Mouse (Mus musculus): Measurements from ENCODE around the gene Dnm1l. TPM values are rescaled to one million over a fixed set of nuclear protein-coding genes. Genes with fewer than 3 reads are reported as not detected.
"Not testable (repeated sequence)": the region's sequence is repeated elsewhere in the genome, so short reads cannot be mapped to it uniquely, and the experiment has no call there.

Dnm1l gene
- 7.0 and 10.9 TPM in 2 replicates for polyA plus RNA-seq (2012; rRNA removed)

DNA sequence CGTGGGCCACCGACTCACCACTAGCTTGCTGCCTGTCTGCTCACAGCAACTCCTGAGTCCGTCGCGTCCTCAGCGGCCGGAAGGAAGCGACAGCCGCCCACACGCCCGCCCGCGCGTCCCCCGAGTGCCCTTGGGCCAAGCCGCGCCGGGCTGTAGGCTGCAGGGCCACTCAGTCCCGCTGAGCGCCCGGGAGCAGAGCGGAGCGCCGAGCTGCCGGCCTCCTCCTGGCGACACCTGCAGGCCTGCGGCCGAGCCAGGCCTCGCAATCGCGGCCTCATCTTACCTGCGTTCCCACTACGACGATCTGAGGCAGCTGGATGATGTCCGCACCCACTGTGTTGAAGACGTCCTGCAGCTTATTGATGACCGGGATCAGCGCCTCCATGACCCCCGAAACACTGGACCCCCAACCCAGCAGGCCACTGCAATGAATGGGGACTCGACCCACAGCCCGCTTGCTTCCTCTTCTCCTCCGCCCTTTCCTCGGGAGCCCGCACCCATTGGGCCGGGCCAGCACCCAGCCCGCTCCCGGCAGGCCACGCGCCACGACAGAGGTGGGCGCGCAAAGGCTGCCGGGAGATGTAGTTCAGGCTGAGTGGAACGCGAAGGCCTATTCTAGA, at the start of gene Dnm1l:
Dnm1l (minus strand) TSS at position 479 of the 620 bp plus-strand sequence.
- under 1% methylated on average over 55 of the region's 55 CpGs for WGBS
- DNase-seq (ENCODE audit: low read depth, low spot score), result peak; percentile 87

DNA sequence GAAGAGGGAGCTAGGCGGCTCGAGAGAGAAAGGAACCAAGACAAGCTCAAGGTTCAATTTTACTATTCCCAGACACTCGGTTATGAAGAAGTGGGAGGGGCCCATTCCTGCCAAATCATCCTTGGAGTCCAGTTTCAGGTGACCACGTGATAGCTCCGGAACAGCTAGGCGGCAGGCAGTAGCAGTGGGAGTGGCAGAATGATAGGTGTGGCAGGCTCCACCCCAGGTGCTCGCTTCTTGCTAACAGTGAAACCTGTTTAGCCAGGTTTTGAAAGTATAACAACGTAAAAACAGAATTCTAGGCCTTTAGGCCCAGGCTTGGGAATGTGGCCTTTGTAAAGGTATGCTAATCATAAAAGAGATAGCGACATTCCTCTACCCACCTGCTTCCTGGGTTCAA, 8.5 kb upstream of the Dnm1l start:
- peak; percentile 33 for DNase-seq (ENCODE audit: low read depth, low spot score)
- WGBS, result 31% methylated on average over 9 of the region's 9 CpGs

DNA sequence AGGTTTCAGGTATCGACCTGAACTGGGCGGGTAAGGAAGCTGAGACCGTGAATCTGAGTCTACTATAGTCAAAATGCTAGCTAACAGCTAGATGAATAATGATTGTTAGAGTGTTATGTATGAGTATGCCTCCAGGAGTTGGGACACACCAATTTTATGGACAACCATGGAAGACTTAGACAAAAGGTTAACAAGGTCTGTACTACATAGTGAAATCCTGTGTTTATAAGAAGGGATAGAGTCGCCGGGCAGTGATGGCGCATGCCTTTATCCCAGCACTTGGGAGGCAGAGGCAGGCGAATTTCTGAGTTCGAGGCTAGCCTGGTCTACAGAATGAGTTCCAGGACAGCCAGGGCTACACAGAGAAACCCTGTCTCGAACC, 333 bp upstream of the Dnm1l start:
- DNase-seq (ENCODE audit: low read depth, low spot score), result not testable (repeated sequence)
- WGBS, result 57% methylated on average over 9 of the region's 9 CpGs

DNA sequence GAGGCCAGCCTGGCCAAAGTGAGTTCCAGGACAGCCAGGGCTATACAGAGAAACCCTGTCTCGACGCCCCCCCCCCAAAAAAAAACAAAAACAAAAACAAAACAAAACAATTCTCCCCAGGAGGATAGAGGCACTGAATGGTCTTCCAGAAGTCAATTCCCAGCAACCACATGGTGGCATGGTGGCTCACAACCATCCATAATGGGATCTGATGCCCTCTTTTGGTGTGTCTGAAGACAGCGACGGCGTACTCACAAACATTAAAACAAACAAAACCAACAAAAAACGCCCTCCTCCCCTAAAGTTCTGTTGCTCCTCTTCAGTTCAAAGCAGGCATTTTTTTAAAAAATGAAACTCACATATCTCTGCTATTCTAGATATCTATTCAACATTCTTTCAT, 851 bp downstream of the Dnm1l start:
- WGBS, result 0% methylated on average over 6 of the region's 6 CpGs

DNA sequence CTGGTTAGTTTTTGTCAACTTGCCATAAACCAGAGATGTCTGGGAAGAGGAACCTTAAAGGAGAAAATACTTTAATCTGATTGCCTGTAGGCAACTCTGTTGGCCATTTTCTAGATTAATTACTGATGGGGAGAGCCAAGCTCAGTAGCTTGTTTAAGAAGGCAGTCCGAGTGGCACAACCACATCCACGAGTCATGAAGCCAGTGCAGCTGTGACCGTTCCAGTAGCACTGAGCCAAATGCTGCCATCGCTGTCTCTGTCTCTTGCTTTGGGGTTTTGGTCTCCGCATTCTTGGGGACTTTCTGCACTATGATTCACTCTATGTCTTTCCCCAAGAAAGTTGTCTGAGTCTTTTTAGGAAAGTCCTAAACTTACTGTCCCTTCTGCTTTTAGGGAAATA, 12.3 kb downstream of the Dnm1l start:
- WGBS, result 84% methylated on average over 5 of the region's 5 CpGs
- no peak for DNase-seq (ENCODE audit: low read depth, low spot score)

More for the DNA sequence above, 851 bp downstream of the Dnm1l start:
- peak; percentile 13 for DNase-seq (ENCODE audit: low read depth, low spot score)

DNA sequence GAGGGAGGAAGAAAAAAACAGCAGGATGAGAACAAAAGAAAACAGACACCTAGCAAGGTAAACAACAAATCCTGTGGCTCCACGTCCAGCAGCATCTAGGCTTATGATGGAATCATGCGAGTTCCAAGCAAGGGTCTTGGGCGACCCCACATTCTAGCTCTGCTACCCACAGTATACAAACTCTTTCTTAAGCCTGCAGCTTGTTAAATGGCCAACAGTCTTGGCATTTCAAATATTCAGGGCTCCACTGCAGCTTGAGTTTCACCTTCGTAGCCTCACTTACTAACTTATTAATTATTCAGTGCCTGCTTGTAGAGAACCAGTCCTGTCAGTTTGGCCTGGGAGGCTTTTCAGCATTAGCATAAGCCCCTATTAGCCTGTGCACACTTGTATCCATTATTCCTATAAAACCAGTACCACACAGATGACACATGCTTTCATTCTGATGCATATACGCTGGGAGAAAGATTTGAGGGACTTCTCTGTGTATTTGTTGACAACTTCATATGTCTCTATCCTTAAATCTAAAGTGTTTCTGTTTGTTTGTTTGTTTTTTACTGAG, 32.9 kb downstream of the Dnm1l start:
- no peak for DNase-seq (ENCODE audit: low read depth, low spot score)
- WGBS, result 92% methylated on average over 5 of the region's 5 CpGs

DNA sequence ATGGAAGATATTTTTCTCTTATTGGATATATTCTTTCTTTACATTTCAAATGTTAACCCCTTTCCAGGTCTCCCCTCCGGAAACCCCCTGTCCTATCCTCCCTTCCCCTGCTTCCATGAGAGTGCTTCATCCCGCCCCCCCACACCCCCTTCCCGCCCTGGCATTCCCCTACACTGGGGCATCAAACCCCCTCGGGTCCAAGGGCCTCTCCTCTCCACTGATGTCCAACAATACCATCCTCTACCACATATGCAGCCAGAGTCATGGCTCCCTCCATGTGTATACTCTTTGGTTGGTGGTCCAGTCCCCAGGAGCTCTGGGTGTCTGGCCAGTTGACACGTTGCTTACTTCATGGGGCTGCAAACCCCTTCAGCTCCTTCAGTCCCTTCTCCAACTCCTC, 47.4 kb downstream of the Dnm1l start:
- 83% methylated on average over 5 of the region's 5 CpGs for WGBS

DNA sequence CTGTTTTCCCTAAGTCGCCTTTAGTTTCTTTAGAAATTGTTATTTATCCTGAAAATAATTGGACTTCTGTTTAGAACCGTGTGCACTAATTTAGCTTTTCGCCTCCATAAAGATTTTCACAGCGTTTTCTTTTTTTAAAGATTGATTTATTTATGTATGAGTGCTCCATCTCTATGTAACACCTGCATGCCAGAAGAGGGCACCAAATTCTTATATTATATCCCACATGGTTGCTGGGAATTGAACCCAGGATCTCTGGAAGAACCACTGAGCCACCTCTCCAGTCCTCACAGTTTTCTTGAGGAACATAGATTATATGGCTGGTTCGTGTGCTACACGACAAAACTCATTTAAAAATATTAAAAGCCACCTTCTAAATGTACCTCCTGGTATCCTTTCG, 54.9 kb downstream of the Dnm1l start:
- DNase-seq (ENCODE audit: low read depth, low spot score), result no peak
- WGBS, result 19% methylated on average over 7 of the region's 7 CpGs

More for the DNA sequence above, 47.4 kb downstream of the Dnm1l start:
- DNase-seq (ENCODE audit: low read depth, low spot score), result no peak

DNA sequence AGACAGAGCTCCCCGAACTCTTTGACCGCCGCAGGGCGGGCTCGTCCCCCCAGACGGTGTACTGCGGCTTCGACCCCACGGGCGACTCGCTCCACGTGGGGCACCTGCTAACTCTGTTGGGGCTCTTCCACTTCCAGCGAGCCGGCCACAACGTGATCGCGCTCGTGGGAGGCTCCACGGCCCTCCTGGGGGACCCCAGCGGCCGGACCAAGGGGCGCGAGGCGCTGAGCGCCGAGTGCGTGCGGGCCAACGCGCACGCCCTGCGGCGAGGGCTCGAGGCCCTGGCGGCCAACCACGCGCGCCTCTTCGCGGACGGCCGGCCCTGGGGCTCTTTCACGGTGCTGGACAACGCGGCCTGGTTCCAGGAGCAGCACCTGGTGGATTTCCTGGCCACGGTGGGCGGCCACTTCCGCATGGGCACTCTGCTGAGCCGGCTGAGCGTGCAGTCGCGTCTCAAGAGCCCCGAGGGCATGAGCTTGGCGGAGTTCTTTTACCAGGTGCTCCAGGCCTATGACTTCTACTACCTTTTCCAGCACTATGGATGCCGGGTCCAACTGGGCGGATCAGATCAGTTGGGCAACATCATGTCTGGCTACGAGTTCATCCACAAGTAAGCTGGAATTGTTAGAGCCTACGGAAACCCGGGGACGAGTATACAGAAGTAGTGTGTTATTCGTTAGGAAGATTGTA, 55.5 kb downstream of the Dnm1l start:
- DNase-seq (ENCODE audit: low read depth, low spot score), result no peak
- under 1% methylated on average over 61 of the region's 61 CpGs for WGBS

DNA sequence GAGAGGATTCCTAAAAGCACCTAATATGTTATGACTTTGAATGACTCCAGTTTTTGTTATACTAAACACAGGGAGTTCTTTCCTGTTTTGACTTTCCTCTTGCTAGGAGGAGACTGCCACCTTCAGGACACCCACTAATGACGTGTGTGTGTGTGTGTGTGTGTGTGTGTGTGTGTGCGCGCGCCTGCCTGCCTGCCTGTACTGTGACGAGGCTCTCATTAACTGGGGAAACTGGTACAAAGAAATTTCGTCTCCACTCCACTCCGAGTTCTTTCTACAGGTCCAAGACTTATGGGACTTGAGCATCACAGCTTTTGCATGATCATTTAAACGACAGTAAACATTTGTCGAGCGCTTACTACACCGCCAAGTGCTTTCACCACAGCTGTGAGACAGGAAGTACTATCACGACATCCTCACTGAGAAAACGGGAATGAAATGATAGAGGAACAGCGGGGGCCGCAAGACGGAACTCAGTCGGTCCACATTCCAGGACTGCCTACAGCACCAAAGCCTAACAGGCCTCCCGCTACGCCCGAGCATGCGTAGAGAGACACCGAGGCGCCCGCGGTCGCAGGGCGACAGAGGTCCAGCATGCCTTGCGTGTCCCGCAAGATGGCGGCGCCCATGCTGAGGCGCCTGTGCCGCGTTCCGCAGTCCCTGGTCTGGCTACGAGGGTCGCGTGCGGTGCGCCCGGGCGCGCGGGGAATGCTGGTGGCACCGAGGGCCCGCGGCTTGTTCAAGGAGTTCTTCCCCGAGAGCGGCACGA, 56.2 kb downstream of the Dnm1l start, which contains the start of gene Yars2:
Yars2 (plus strand) TSS at position 597 of the 769 bp plus-strand sequence.
- peak; percentile 74 for DNase-seq (ENCODE audit: low read depth, low spot score)
- WGBS, result under 1% methylated on average over 50 of the region's 50 CpGs

DNA sequence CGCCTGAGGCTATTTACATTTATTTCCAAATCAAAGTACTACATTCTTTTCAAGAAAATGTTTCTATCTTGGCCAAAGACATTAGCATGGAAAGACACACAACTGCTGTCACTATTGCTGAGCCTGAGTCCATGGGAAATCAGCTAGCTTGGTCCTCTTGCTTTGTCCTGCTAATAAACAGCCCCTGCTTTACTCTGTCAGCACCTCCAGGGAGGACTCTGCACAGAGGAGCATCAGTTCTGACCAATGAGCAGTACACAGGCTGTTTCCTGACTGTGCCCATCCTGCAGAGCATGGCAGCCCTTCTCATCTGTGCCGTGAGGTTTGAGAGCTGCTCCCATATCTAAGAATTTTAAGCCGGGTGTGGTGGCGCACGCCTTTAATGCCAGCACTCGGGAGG, 85.0 kb downstream of the Dnm1l start:
- WGBS, result 85% methylated on average over 6 of the region's 6 CpGs
- no peak for DNase-seq (ENCODE audit: low read depth, low spot score)

DNA sequence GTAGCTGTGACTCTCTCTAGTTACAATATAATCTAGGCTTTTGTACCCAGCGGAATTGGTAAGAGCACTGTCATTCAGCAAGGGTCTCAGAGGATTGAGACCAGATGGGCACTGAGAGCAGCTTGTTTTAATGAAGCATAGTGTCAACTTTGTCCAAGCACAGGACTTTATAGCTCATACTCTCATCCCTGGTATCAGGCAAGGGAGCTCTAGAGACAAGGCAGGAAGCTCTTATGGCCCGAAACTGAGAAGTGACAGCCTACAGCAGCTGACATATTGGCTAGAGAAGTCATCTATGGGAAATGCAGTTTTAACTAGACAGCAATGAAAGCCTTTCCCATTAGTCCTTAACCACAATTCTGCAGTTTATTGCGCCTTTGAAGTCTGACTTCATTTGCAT, 85.8 kb downstream of the Dnm1l start:
- DNase-seq (ENCODE audit: low read depth, low spot score), result no peak
- 75% methylated on average over 3 of the region's 3 CpGs for WGBS

DNA sequence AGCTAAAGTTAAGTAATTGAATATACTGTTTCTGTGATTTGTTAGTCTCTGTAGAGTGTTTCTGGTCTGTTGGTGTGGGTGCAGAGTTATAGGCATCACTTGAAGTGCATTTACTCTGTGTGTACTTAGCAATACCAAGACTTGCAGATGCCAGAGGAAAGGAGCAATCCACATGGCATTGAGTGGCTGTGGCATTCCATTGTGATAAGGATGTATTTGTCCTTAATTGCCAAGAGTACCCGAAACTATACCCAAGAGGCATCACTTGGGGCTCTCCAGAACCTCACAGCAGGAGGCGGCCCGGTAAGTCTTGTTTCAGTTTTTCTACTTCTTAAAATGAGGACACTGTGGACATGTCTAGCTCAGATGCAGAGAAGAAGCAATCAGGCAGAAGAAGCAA, 96.3 kb downstream of the Dnm1l start:
- no peak for DNase-seq (ENCODE audit: low read depth, low spot score)
- WGBS, result 93% methylated on average over 3 of the region's 3 CpGs

Other genes with a start within 250 kb of the Dnm1l start
- gene Pkp2, start 145.6 kb downstream of the Dnm1l start, polyA plus RNA-seq (2012; rRNA removed), result 17.9 and 29.1 TPM in 2 replicates
- 18.2 and 19.7 TPM in 2 replicates for gene Yars2, start 56.0 kb downstream of the Dnm1l start, polyA plus RNA-seq (2012; rRNA removed)
- gene Fgd4, start 241.6 kb upstream of the Dnm1l start, polyA plus RNA-seq (2012; rRNA removed), result 2.7 and 7.4 TPM in 2 replicates

Measured in large intestine, adult 2 months (tissue).